Mouse (Mus musculus): ENCODE measurements at regions not wholly inside any gene's neighbourhood (a gene's known extent, or its start where the extent isn't known, plus 50 kb on each side); places are given as distances from the start of the nearest gene placed in this dataset.

GRCm38 (mm10) chr10:125164671-125165070 is 224.6 kb downstream of the Slc16a7 start:
- DNase-seq (ENCODE audit: low read depth, low spot score) = no peak

- no peak for DNase-seq (ENCODE audit: low read depth, low spot score)
These were observed 228.2 kb downstream of the Slc16a7 start for GRCm38 (mm10) chr10:125161077-125161476.

- DNase-seq (ENCODE audit: low read depth, low spot score) = no peak
These were observed 240.5 kb downstream of the Slc16a7 start for GRCm38 (mm10) chr10:125148753-125149152.

DNA sequence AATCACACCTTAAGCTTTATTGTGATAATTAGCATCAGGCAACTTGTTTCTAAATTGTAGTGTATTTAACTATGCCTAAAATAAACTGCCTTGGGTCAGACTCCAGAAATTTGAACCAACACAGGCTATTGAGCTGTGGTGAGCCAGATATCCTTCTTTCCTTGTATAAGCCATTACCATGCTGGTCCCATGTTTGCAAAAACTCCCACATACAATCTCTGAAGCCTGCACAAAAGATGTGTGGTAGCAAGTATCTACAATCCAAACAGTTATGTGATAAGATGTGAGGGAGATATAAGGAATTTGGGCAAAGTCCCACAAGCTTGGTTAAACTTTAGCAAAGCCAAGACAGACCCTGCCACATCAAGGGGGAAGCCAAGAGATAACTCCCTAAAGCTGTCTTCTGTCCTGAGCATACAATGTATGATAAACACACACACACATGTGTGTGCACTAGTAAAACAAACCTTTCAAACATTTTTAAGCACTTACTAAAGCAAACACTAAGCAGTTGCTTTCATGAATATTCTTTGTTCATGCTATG is 242.0 kb downstream of the Slc16a7 start:
- DNase-seq (ENCODE audit: low read depth, low spot score) = no peak

- DNase-seq (ENCODE audit: low read depth, low spot score) = no peak
These were observed 242.9 kb downstream of the Slc16a7 start for GRCm38 (mm10) chr10:125146365-125146764.

DNA sequence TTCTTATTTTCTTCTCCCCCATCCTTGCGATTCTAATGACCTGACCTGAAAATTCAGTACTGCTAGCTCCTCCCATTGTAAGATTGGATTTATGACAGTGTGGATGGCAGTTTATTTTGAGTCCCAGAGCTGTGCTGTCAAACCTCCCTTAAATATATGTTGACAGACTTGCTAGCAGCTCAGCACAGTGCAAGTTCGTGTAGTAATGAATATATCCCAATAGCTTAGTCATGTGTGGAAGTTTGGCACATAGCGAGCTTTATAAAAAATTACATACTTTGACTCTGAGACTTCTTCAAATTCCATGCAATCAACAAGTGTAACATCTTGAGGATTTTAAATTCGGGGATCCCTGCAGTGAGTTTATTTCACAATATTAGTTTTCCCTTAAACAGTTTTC is 243.5 kb downstream of the Slc16a7 start:
- no peak for DNase-seq (ENCODE audit: low read depth, low spot score)

GRCm38 (mm10) chr10:125121762-125122161 is 267.5 kb downstream of the Slc16a7 start:
- DNase-seq (ENCODE audit: low read depth, low spot score) = no peak

DNA sequence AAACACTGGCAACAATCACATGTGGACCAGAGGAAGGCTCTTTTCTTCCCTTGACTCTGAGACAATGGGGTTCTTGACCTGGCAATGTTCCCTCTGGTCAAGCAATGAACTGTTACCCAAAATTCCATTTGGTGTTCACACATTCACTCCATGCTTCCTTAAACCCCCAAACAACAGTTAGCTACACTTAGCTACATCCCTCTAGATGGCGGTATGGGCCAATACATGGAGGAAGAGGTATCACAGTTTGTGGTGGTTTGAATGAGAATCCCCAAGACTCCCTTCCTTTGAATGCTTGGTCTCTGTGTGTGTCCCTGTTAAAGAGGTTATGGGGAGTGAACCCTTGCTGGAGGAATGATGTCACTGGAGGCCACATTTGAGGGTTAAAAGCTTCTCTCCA is 274.9 kb downstream of the Slc16a7 start:
- DNase-seq (ENCODE audit: low read depth, low spot score) = peak; percentile 5

DNA sequence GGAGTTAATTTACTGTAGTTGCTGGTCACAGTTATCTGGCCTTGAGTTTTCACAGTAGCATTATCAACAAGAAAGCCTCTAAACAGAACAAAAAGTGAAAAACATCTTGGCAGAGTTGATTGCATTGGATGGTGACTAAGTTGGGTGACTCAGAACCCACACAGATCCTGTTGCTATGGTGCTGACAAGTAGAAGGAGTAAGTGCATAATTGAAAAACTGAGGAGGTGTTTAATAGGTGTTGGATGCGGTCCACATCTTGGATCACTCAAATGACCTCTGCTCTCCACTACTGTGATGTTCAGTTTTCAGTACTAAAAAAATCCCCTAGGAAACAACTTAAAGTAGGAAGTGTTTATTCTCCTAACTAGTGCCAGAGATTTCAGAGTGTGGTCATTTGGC is 280.3 kb downstream of the Slc16a7 start:
- DNase-seq (ENCODE audit: low read depth, low spot score) = no peak

- DNase-seq (ENCODE audit: low read depth, low spot score) = no peak
These were observed 304.3 kb downstream of the Slc16a7 start for GRCm38 (mm10) chr10:125084975-125085374.

DNA sequence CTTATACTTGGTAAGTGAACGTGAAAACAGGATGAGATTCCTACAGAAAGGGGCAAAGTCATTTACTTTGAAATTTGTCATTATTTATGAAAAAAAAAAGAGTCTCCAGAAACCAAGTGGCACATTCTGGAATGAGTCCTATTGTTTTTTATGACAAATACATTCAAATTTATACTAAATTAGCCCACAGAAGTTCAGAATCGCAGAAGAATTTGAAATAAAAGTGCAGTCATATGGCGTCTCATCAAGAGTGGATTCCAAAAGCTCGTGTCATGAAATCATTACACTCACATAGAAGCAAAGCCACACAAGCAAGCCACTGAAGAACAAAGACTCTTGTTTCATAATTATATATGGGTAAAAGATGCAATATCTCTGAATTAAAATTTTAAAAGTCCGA is 316.9 kb downstream of the Slc16a7 start:
- DNase-seq (ENCODE audit: low read depth, low spot score) = no peak

- DNase-seq (ENCODE audit: low read depth, low spot score) = no peak
These were observed 319.0 kb downstream of the Slc16a7 start for GRCm38 (mm10) chr10:125070246-125070645.

- DNase-seq (ENCODE audit: low read depth, low spot score) = no peak
These were observed 350.0 kb downstream of the Slc16a7 start for GRCm38 (mm10) chr10:125039290-125039689.

- no peak for DNase-seq (ENCODE audit: low read depth, low spot score)
These were observed 353.6 kb downstream of the Slc16a7 start for GRCm38 (mm10) chr10:125035631-125036030.

GRCm38 (mm10) chr10:125028347-125028746 is 360.9 kb downstream of the Slc16a7 start:
- DNase-seq (ENCODE audit: low read depth, low spot score) = no peak

DNA sequence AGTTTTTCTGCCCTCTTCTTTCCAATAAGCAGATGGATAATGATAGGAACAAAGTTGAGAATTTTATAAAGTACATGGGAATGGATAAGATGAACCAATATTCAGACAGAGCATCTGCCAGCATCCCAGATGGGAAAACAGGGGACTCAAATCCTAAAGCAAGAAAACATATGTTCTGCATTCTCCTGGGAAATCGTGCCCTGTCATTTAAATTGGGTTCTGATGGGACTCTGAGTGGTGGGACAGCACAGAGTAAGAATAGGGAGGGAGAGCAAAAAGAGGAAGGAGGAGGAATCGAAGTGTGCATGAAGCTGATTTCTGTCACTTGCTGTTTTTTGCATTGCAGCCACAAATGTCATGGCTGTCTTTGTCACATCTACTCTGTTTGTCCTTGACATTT is 362.4 kb downstream of the Slc16a7 start:
- no peak for DNase-seq (ENCODE audit: low read depth, low spot score)

Measured in WW6 (cell line).